8 mouse cellular contexts compared by ENCODE assay signal in genomic region chr6:124464305-124465271, GRCm38 (mm10). TPM values are rescaled to one million over a fixed set of nuclear protein-coding genes. Genes with fewer than 3 reads are reported as not detected.
DNase-seq lines count a peak whose midpoint lies in the region; ATAC-seq and TF ChIP-seq lines count a peak whose summit lies in the region.

TSS of gene Clstn3 (minus strand) at chr6:124464794.

- no peak for TF ChIP-seq POLR2A in lung, adult 2 months (IDR thresholded peaks at IDR 0.05; ENCODE audit: borderline replicate concordance, extremely low read depth, low read depth, low read length)
- TF ChIP-seq POLR2A in thymus, adult 2 months (IDR thresholded peaks at IDR 0.05; ENCODE audit: control insufficient read depth, extremely low read depth, insufficient read depth, low read length, poor library complexity) = 0 out of 2 replicates have a peak, but pooled peaks have one; percentile 31

- no peaks in the 10 kb centered on the region for H3K36me3 ChIP-seq in G1E (replicated peaks)
- H3K36me3 ChIP-seq in forebrain, embryonic 15.5 days = no peaks in the 10 kb centered on the region
- H3K36me3 ChIP-seq in thymus, adult 2 months (ENCODE audit: control insufficient read depth, insufficient read depth, low read length) = no peaks in the 10 kb centered on the region

- peak within 1 kb of the TSS; percentile 62 for H3K9ac ChIP-seq in forebrain, embryonic 15.5 days (replicated peaks)

- no peak for TF ChIP-seq CTCF in G1E (IDR thresholded peaks at IDR 0.05; ENCODE audit: low read depth, low read length)
- TF ChIP-seq CTCF in layer of hippocampus, adult 2 months (conservative IDR thresholded peaks at IDR 0.05) = peak; percentile 9; the same call in 1 of the 2 replicates
- TF ChIP-seq CTCF in lung, adult 2 months (IDR thresholded peaks at IDR 0.05; ENCODE audit: insufficient read depth, low read length) = no peak
- TF ChIP-seq CTCF in thymus, adult 2 months (IDR thresholded peaks at IDR 0.05; ENCODE audit: borderline replicate concordance, control insufficient read depth, extremely low read depth, insufficient read depth, low read length, poor library complexity) = no peak

- peaks cover 9% of the 10 kb centered on the region for H3K4me1 ChIP-seq in G1E (ENCODE audit: insufficient read depth, low read depth, low read length)
- peaks cover 16% of the 10 kb centered on the region for H3K4me1 ChIP-seq in forebrain, embryonic 15.5 days
- no peaks in the 10 kb centered on the region for H3K4me1 ChIP-seq in lung, adult 2 months (ENCODE audit: control insufficient read depth, insufficient read depth, low read length)
- H3K4me1 ChIP-seq in thymus, adult 2 months (replicated peaks; ENCODE audit: control insufficient read depth, insufficient read depth, low read length) = peaks cover 15% of the 10 kb centered on the region

- H3K4me2 ChIP-seq in forebrain, embryonic 15.5 days (replicated peaks) = peak within 1 kb of the TSS; percentile 57

- H3K27ac ChIP-seq in forebrain, embryonic 15.5 days (replicated peaks) = peak within 1 kb of the TSS; percentile 79
- H3K27ac ChIP-seq in layer of hippocampus, adult 2 months = peak within 1 kb of the TSS; percentile 96
- H3K27ac ChIP-seq in thymus, adult 2 months (ENCODE audit: control insufficient read depth, insufficient read depth, low read length) = no peak within 1 kb of the TSS

- H3K9me3 ChIP-seq in G1E (replicated peaks) = no peaks in the 10 kb centered on the region
- no peaks in the 10 kb centered on the region for H3K9me3 ChIP-seq in forebrain, embryonic 15.5 days

- H3K27me3 ChIP-seq in G1E (ENCODE audit: insufficient read depth, low read length) = peaks cover 57% of the 10 kb centered on the region
- H3K27me3 ChIP-seq in forebrain, embryonic 15.5 days = no peaks in the 10 kb centered on the region
- no peaks in the 10 kb centered on the region for H3K27me3 ChIP-seq in thymus, adult 2 months (ENCODE audit: control insufficient read depth, insufficient read depth, low read length)

- whole genome bisulfite sequencing in forebrain, embryonic 15.5 days = 5% methylated on average over 27 of the region's 27 CpGs
- WGBS in lung, adult 2 months = 7% methylated on average over 27 of the region's 27 CpGs
- 18% methylated on average over 27 of the region's 27 CpGs for WGBS in thymus, adult 2 months

- ATAC-seq in G1E (ENCODE audit: extremely low read depth, insufficient number of reproducible peaks, low FRiP score, poor library complexity, severe bottlenecking) = no peak
- ATAC-seq in forebrain, embryonic 15.5 days (replicated peaks) = peak; percentile 97

- DNase-seq in G1E (ENCODE audit: low spot score) = peak; percentile 20
- DNase-seq in cerebellum, adult 11-12 months = peak; percentile 97
- DNase-seq in heart, postnatal 4 days = peak; percentile 79
- peak; percentile 94 to 95 for DNase-seq in layer of hippocampus, adult 2 months (ENCODE audit: low spot score in 2 of 2)
- peak; percentile 56 for DNase-seq in lung, adult 2 months
- DNase-seq in ovary, adult 18-20 months (ENCODE audit: low spot score) = peak; percentile 81
- DNase-seq in thymus, adult 2 months = peak; percentile 89

- H3K4me3 ChIP-seq in G1E (ENCODE audit: low read depth, low read length) = no peak within 1 kb of the TSS
- peak within 1 kb of the TSS; percentile 47 for H3K4me3 ChIP-seq in forebrain, embryonic 15.5 days
- H3K4me3 ChIP-seq in layer of hippocampus, adult 2 months = peak within 1 kb of the TSS; percentile 80
- H3K4me3 ChIP-seq in lung, adult 2 months (replicated peaks; ENCODE audit: extremely low read depth, low read depth, low read length) = peak within 1 kb of the TSS; percentile 11
- peak within 1 kb of the TSS; percentile 5; the same call in 1 of the 2 replicates for H3K4me3 ChIP-seq in thymus, adult 2 months (ENCODE audit: control insufficient read depth, insufficient read depth, low read length)

RNA-seq across cellular contexts. Expression of gene Clstn3, which starts in this region (rescaled TPM):
- total RNA-seq in G1E (2014; fragmentation: Nextera tagmentation) = 1.7 and 4.2 TPM in 2 replicates
- 4.6 and 6.2 TPM in 2 replicates for total RNA-seq in G1E (2017)
- 10.9 and 11.5 TPM in 2 replicates for polyA plus RNA-seq in G1E (2012)
- 54.7 and 62.1 TPM in 2 replicates for polyA plus RNA-seq in forebrain, embryonic 15.5 days (2015; fragmentation: Nextera tagmentation; extraction: Ambion mirVana)
- total RNA-seq in heart, postnatal 4 days (2021) = under 1 TPM; 0.65 to 0.79 TPM
- total RNA-seq in layer of hippocampus, adult 2 months (2021) = 100 to 1,000 TPM; 265 to 268 TPM
- polyA plus RNA-seq in lung, adult 2 months (2012; rRNA removed) = 3.2 and 9.1 TPM in 2 replicates
- 9.0 and 16.6 TPM in 2 replicates for polyA plus RNA-seq in thymus, adult 2 months (2012; rRNA removed)

Comparison
In these comparisons a context has a peak if more than half of its experiments do, and no peak if none do; other contexts are left out.
1. RNA of gene Clstn3 (total RNA-seq): 265 to 268 TPM in layer of hippocampus, adult 2 months; 1.7 to 6.2 TPM in G1E and 0.65 to 0.79 TPM in heart, postnatal 4 days; every median in the first group is over 10 times any median in the second.
2. Peak in DNase-seq in heart, postnatal 4 days; RNA of the gene not detected or under 1 TPM.
3. DNase-seq: peak in every context shown above with its lines; median percentile 97 in cerebellum, adult 11-12 months; 94 in layer of hippocampus, adult 2 months; 89 in thymus, adult 2 months; 81 in ovary, adult 18-20 months; 79 in heart, postnatal 4 days; 56 in lung, adult 2 months; 20 in G1E.